Mouse (Mus musculus) embryonic stem cell, embryonic (primary cell): ENCODE measurements around the gene Ppp1r1b.

ENCODE experiments used
- CTCF ChIA-PET, 4 experiments: fragments of 300-600 bp in 2 of 4; fragments of 350-600 bp in 2 of 4; sonication (Branson Sonifier 250); formaldehyde crosslinking; loops; one replicate each; lab custom pipeline; 2022; ENCODE audit warnings: inconsistent platforms in 2 of 4; lab: Charles Lee
- POLR2A ChIA-PET, 4 experiments: fragments of 300-600 bp in 2 of 4; fragments of 350-600 bp in 2 of 4; sonication (Branson Sonifier 250); formaldehyde crosslinking; loops; one replicate each; lab custom pipeline; 2022; ENCODE audit warnings: antibody characterized with exemption in 4 of 4, inconsistent platforms in 1 of 4; lab: Charles Lee

The Ppp1r1b gene

DNA sequence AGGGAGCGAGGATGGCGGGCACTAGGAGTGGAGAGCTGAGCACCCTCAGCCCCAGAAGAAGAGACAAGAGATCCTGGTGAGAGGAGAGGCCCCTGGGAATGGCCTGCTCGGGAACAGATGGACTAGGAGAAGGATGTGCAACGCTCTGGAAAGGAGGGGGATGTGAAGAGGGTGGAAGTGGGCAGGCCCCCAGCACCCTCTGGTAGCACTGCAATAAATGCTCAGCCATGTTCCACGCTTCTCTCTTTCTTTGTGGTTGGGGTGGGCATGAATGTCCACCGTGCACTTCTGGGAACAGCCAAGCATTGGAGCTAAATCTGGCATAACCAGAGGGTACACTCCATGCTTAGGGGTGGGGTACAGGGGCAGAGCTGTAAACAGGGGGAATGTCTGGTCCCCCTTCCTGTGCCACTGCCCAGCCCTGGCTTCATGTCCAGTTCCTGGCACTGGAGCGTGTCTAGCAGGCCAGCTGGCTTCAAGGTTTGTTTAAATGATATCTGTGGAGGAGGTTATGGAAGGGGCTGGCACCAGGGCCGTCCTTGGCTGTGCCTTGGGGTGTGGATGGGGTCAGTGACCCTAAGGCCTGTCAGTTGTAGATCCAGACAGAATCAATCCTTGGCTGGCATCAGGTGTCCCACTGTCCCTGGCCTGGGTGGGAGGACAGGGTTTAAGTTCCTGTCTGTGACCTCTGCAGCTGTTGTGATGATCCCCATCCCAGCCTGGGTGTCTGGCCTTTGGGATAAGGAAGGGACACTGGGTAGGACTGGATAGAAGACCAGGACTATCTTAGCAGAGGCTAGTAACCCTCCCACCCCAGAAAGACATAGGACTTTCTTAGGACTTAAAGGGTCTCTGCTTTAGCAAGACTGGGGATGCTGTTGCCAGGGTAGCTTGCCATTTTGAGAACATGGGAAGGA lies 36.8 kb downstream of the Ppp1r1b start:
- ChIA-PET CTCF (interaction anchor here in 3 of 4 experiments (0.7 to 4.0 kb wide), 7 partner anchors 11 to 54 kb away, joined by 3 to 27 read pairs (median 5); partner anchors contain the start of genes Mien1 (in 1 of the 3) and Pgap3 (in 1 of the 3)), POLR2A (interaction anchor here in 3 of 4 experiments (0.6 to 1.8 kb wide), 6 partner anchors 12 to 87 kb away, joined by 3 to 8 read pairs (median 5); partner anchors contain the start of genes Erbb2 (in 1 of the 3), Pgap3 (in 1 of the 3) and Stard3 (in 1 of the 3))

DNA sequence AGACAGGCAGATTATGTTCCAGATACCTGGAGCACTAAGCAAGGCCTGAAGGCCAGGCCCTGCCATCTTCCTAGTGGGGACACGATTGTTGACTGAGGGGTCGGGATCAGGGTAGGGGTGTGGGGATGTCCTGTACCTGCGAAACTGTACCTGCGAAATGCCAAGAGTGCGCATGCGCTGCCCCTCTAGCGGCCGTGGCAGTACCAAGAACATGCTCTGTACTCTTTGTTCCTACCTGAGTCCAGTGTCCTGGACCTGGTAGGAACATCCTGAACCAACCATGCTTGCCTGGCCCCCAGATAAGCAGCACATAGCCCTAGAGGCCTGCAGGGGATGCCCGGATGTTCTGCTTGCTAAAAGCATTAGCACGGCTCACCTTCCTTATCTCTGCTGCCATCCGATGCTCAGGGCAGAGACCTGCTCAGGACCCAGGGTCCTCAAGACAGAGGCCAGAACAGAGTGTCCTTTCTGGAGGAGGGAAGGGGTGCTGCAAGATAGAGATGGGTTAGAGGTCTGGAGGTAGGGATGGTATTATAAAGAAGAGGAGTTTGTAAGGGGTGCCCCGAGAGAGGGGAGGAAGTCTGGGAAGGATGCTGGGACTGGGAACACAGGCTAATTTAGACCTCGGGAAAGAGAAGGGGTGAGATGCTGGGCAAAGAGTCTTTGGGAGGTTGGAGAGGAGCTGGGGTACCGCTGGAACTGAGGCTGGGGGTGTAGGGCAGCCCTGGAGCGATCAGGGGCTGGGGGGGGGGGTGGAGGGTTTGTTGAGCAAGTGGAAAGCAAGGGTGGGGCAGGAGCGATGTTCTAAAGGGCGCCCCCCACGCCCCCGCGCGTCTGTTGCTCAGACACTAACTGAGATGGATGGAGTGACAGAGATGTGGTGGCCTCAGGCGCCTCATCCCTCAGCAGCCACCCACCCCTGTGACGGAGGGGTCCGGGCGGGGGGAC lies 37.7 kb downstream of the Ppp1r1b start, which contains the start of gene Pnmt:
Gene Pnmt, plus strand, starts transcription at position 813 of the 948 bp plus-strand sequence.
- ChIA-PET CTCF (interaction anchor here in 3 of 4 experiments (0.7 to 5.5 kb wide), 6 partner anchors 13 to 563 kb away, joined by 3 to 35 read pairs (median 8); no protein-coding TSS in a partner anchor), POLR2A (interaction anchor here in 2 of 4 experiments (1.5 to 1.8 kb wide), 2 partner anchors 9 to 30 kb away, joined by 3 to 5 read pairs; no protein-coding TSS in a partner anchor)

DNA sequence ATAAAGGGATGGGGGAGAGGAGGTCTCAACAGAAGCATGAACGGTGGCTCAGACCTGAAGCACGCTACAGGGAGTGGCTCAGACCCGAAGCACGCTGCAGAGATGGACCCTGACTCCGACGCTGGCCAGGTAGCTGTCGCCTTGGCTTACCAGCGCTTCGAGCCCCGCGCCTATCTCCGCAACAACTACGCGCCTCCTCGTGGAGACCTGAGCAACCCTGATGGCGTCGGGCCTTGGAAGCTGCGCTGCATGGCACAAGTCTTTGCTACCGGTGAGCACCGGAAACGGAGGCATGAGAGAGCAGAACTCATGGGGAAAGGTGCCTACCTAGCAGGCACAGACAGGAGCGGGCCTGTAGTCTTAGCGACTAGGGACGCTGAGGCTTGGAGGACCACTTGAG lies 38.4 kb downstream of the Ppp1r1b start:
- POLR2A ChIA-PET, result interaction anchor here in 2 of 4 experiments (1.3 to 4.0 kb wide), 5 partner anchors 9 to 182 kb away, joined by 3 to 14 read pairs (median 5); partner anchors contain the start of gene Stard3 (in 1 of the 2)
- CTCF ChIA-PET, result interaction anchor here (0.7 to 5.6 kb wide), 8 partner anchors 14 to 563 kb away, joined by 3 to 45 read pairs (median 6); no protein-coding TSS in a partner anchor

DNA sequence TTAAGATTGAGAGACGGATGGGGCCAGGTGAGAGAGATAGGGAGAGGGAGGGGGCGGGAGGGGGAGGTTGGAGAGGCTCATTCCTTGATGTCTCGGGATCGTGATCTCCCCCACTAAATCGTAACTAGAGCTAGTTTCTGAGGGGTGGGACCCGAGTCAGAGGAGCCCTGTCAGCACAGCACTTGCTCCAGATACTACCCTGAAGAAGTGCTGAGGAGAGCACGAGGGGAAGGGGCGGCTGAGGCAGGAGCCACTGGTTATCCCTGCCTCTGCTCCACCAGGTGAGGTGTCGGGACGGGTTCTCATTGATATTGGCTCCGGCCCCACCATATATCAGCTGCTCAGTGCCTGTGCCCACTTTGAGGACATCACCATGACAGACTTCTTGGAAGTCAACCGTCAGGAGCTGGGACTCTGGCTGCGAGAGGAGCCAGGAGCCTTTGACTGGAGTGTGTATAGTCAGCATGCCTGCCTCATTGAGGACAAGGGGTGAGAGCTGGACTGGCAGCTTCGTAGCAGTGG lies 38.9 kb downstream of the Ppp1r1b start:
- POLR2A ChIA-PET, result interaction anchor here in 2 of 4 experiments (0.6 to 4.0 kb wide), 7 partner anchors 10 to 181 kb away, joined by 3 to 14 read pairs (median 5); partner anchors contain the start of gene Stard3 (in 1 of the 2)
- CTCF ChIA-PET, result interaction anchor here (0.7 to 5.6 kb wide), 9 partner anchors 15 to 564 kb away, joined by 3 to 45 read pairs (median 5); no protein-coding TSS in a partner anchor

DNA sequence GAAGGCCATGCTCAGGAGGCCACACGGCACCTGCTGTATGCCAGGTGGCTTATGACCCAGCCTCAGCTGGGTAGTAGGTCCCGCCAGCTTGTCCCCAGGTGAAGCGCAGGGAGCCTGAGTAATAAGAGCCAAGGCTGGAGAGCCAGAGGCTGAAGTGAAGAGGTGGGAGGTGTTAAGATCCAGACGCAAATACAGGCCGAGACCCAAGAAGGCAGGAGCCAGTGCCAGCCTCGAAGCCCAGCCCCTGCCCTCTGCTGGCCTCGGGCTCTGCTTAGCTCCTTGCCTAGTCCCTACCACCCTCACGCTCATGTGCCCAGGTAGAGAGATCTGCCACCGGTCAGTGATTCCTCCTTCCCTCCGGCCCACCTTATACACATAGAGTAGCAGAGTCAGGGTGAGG lies 40.1 kb downstream of the Ppp1r1b start:
- CTCF ChIA-PET, result interaction anchor here in 3 of 4 experiments (0.6 to 5.6 kb wide), 9 partner anchors 15 to 50 kb away, joined by 3 to 45 read pairs (median 15); partner anchors contain the start of gene Mien1 (in 1 of the 3)
- POLR2A ChIA-PET, result interaction anchor here in 2 of 4 experiments (0.7 to 4.0 kb wide), 7 partner anchors 11 to 48 kb away, joined by 3 to 14 read pairs (median 5); partner anchors contain the start of genes Pgap3 (in 1 of the 2) and Stard3 (in 1 of the 2)

DNA sequence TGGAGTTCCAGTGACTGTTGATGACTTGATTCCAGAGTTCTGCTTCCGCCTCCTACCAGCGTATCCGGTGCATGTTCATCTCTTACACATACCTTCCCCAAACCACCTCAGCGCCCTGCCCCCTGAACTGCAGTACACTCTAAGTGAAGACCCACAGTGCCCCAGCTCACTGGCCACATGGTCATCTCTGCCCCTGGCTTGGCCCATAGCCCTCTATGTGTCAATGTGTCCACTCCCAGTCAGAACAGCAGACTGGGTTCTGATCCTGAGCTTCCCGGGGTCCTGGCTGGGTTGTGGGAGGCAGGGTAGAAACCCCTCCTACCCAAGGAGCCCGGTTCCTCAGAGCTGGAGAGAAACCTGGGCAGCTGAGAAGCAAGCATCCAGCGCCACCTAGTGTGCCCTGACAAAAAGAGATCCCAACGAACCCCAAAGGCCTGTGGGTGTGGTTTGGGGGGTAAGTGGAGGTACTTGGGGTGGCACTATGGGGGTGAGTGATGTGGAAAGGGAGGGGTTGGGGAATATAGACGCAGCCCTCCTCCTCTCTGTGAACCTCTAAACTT lies 41.1 kb downstream of the Ppp1r1b start:
- ChIA-PET POLR2A (interaction anchor here (0.6 to 4.0 kb wide), 16 partner anchors 8 to 307 kb away, joined by 3 to 14 read pairs (median 4); partner anchors contain the start of genes Pgap3 (in 3 of the 4) and Stard3 (in 1 of the 4)), CTCF (interaction anchor here (0.6 to 5.6 kb wide), 35 partner anchors 13 to 564 kb away, joined by 3 to 45 read pairs (median 4); partner anchors contain the start of genes Mien1 (in 2 of the 4), Stard3 (in 2 of the 4), Cdk12 (in 1 of the 4) and Erbb2 (in 1 of the 4))

- CTCF ChIA-PET, result interaction anchor here (0.6 to 5.6 kb wide), 22 partner anchors 14 to 473 kb away, joined by 3 to 45 read pairs (median 6); partner anchors contain the start of genes Cdk12 (in 1 of the 4), Erbb2 (in 1 of the 4), Mien1 (in 1 of the 4) and Ppp1r1b (in 1 of the 4)
- POLR2A ChIA-PET, result interaction anchor here (0.6 to 4.0 kb wide), 9 partner anchors 9 to 154 kb away, joined by 3 to 14 read pairs (median 5); partner anchors contain the start of genes Pgap3 (in 3 of the 4) and Stard3 (in 1 of the 4)
These were observed 41.9 kb downstream of the Ppp1r1b start for GRCm38 (mm10) chr11:98390141-98390540.

- POLR2A ChIA-PET, result interaction anchor here in 3 of 4 experiments (0.6 to 1.7 kb wide), 9 partner anchors 8 to 977 kb away, joined by 3 to 8 read pairs (median 4); partner anchors contain the start of genes Pgap3 (in 2 of the 3), Arhgap23 (in 1 of the 3) and Stard3 (in 1 of the 3)
- CTCF ChIA-PET, result interaction anchor here (0.6 to 5.6 kb wide), 4 partner anchors 20 to 1082 kb away, joined by 3 to 45 read pairs (median 7); no protein-coding TSS in a partner anchor
These were observed 43.8 kb downstream of the Ppp1r1b start for GRCm38 (mm10) chr11:98392034-98392433.

- ChIA-PET POLR2A (interaction anchor here in 3 of 4 experiments (0.6 to 1.7 kb wide), 4 partner anchors 7 to 55 kb away, joined by 3 to 8 read pairs (median 4); partner anchors contain the start of genes Pgap3 (in 1 of the 3) and Stard3 (in 1 of the 3)), CTCF (interaction anchor here in 3 of 4 experiments (0.6 to 1.6 kb wide), 4 partner anchors 21 to 1082 kb away, joined by 3 to 7 read pairs (median 3); no protein-coding TSS in a partner anchor)
These were observed 44.4 kb downstream of the Ppp1r1b start for GRCm38 (mm10) chr11:98392645-98393044.

DNA sequence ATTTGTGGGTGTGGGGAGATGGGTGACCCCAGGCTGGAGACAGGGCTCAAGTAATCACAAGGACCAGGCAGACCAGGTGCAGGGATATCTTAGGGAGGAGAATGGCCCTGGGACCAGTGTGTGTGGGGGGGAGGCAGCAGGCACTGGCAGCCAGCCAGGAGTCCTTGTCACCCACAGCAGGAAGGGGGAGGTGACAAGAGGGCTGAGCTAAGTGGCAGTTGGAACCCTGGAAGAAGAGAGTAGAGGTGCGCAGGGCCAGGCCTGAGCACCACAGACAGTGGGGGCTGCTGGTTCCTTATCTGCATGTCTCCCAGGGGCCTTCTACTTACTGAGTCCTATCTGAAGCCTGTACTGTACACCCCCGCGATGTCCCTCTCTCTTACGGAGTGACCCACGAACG lies 45.1 kb downstream of the Ppp1r1b start:
- POLR2A ChIA-PET, result no interaction called here
- CTCF ChIA-PET, result interaction anchor here in 2 of 4 experiments (0.8 to 1.6 kb wide), 1 partner anchor 51 kb away, joined by 3 to 7 read pairs; no protein-coding TSS in a partner anchor

DNA sequence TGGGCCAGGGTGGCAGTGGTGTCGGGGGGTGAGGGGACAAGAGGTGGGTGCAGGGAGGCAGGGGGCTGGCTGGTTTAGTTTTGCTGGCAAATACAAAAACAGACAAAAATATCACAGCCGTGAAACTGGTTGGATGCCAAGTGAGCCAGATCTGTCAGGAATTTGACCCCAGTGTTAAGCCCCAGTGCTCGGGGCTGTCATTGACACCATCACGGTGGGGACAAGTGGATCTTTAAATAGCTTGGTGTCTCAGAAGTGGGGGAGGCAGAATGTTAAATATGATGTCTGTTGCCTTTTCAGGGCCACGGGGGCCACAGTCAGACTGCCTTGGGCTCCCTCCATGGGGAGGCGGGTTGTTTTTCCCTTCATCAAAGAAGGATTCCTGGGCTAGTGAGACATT lies 46.1 kb downstream of the Ppp1r1b start:
- CTCF ChIA-PET, result no interaction called here
- POLR2A ChIA-PET, result no interaction called here

- POLR2A ChIA-PET, result interaction anchor here in 2 of 4 experiments (0.5 to 0.8 kb wide), 2 partner anchors 29 to 262 kb away, joined by 4 read pairs; no protein-coding TSS in a partner anchor
- CTCF ChIA-PET, result interaction anchor here in 1 of 4 experiments (2.1 kb wide), 1 partner anchor 23 kb away, joined by 4 read pairs; no protein-coding TSS in a partner anchor
These were observed 46.8 kb downstream of the Ppp1r1b start for GRCm38 (mm10) chr11:98395041-98395440.

DNA sequence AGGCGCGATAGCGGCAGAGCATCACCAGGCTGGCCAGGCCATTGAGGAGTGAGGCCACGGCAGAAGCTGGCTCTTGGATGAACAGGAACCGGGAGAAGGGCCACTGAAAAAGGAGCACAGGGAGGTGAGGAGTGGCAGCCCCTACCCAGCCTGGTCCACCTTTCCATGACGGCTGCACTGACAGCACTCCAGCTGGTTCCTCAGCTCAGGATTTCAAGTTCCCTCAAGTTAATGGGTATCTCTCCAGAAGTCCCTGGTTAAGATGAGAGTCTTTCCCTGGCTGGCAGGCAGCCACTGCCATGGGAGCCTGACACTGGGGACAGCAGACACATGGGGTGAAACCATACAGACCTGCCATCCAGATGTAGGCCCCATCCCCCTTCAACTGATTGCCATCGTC lies 49.7 kb downstream of the Ppp1r1b start:
- CTCF ChIA-PET, result interaction anchor here in 2 of 4 experiments (1.0 to 2.4 kb wide), 2 partner anchors 26 to 55 kb away, joined by 3 to 11 read pairs; no protein-coding TSS in a partner anchor
- POLR2A ChIA-PET, result interaction anchor here in 1 of 4 experiments (1.3 kb wide), 1 partner anchor 39 kb away, joined by 3 read pairs; no protein-coding TSS in a partner anchor

- ChIA-PET POLR2A (interaction anchor here in 3 of 4 experiments (0.6 to 2.4 kb wide), 40 partner anchors 9 to 1920 kb away, joined by 3 to 19 read pairs (median 4); partner anchors contain the start of genes Erbb2 (in 3 of the 3), Mien1 (in 3 of the 3), Stard3 (in 2 of the 3) and Ormdl3 (in 1 of the 3)), CTCF (interaction anchor here in 3 of 4 experiments (0.6 to 2.8 kb wide), 14 partner anchors 12 to 1374 kb away, joined by 3 to 11 read pairs (median 4); partner anchors contain the start of gene Erbb2 (in 2 of the 3))
These were observed 52.0 kb downstream of the Ppp1r1b start, which contains the start of gene Pgap3 for GRCm38 (mm10) chr11:98400161-98400726. Gene Pgap3, minus strand, starts transcription at chr11:98400490.
